Mouse (Mus musculus): ENCODE measurements around the gene Dnttip1. TPM values are rescaled to one million over a fixed set of nuclear protein-coding genes. Genes with fewer than 3 reads are reported as not detected.
"Not testable (repeated sequence)": the region's sequence is repeated elsewhere in the genome, so short reads cannot be mapped to it uniquely, and the experiment has no call there.

Dnttip1 gene
- polyA plus RNA-seq (2017; shearing (Covaris generic)), result 1 to 10 TPM; 3.8 to 7.3 TPM

DNA sequence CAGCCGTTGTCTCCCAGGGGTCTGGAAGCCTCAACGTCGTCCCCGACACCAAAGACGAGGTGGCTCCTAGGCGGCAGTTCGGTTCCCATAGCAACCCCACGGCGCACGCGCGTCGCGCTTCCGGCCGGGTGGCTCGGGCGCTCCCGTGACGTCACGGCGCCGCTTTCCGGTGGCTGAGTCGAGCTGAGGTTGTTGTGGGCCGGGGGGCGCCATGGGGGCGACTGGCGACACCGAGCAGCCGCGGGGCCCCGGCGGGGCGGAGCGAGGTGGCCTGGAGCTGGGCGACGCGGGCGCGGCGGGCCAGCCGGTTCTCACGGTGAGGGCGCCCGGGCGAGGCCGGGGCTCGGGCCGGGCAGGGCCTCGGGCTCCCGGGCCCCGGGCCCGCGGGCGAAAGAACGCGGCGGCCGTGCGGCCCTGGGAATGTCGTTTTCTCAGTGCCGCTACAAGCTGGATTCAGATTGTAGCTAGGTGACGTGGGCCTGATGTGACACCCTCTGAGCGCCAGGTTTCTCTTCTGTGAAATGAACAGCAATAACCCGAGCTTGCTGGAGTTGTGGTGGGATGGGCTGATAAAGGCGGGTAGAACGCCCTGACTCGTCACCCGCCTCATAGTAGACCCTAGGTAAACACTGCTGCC is at the start of gene Dnttip1, which contains the start of gene Wfdc3:
Gene Dnttip1, plus strand, starts transcription at position 141 of the 637 bp plus-strand sequence.
Gene Wfdc3, minus strand, starts transcription at position 89 of the 637 bp plus-strand sequence.
- peak; percentile 98 for ATAC-seq

GRCm38 (mm10) chr2:164698201-164698600 is 47.6 kb upstream of the Dnttip1 start, which contains the start of gene Spint4:
Gene Spint4 (plus strand): TSS chr2:164698501.
- ATAC-seq, result no peak

DNA sequence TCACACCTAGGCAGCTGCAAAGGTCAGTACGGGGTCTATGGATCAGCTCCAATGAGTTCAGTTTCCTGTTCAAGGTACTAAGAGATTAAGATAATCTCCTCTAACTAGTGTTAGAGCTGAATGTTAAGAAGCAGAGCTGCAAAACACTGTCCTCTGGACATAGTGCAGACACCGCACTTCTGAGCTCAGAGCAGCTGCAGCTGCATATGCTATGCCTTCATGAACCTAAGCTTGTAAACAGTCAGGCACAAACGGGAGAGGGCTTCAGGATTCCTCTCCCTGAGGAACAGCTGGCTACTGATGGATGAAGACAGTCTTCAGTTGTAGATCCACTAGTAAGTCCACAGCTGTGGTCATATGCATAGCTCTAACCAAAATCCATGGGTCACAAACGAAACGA is 44.8 kb upstream of the Dnttip1 start:
- ATAC-seq, result no peak

DNA sequence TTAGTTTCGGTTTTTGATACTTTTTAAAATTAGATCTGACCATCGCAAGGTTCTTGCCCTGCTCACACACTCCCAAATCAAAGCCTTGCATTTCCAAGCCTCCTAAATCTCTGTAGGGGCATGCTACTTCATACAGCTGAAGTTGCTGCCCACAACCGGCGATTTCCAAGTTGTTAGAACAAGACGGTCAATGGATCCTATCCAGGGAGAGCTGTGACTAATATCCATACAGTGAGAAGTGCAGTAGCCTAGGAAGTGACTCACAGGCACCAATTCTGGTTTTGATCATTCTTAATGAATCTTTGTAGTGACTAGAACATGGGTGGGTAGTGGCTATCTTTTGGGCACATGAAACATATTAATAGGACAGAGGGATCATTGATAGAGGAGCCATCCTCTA is 44.0 kb upstream of the Dnttip1 start:
- ATAC-seq, result no peak

DNA sequence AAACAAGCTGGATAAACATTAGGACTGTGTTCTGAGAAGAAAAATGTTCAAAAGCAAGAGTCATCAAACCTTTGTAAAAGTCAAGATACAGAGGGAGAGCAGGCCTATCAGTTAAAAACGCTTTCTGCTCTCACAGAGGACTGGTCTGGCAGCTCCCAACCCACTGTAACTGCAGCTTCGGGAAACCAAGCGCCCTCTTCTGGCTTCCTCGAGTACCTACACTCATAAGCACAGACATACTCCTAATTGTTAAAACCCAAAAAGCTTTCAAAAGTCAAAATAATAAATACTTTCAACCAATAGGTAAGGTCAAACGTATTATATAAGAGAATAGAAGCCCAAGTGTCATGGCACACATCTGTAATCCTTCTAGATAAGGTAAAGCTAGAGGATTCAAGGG is 41.5 kb upstream of the Dnttip1 start:
- ATAC-seq, result no peak

DNA sequence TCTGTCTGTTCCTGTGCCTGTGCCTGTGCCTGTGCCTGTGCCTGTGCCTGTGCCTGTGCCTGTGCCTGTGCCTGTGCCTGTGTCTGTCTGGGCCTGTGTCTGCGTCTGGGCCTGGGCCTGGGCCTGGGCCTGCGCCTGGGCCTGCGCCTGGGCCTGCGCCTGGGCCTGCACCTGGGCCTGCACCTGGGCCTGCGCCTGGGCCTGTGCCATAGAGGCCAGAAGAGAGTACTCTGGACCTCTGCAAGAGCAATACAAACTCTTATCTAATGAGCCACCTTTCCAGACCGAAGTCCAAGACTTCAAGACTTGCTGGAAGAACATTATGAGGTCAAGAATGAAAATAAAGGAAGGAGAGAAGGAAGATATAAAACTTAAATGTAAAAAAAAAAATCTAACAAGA is 40.5 kb upstream of the Dnttip1 start:
- ATAC-seq, result no peak

DNA sequence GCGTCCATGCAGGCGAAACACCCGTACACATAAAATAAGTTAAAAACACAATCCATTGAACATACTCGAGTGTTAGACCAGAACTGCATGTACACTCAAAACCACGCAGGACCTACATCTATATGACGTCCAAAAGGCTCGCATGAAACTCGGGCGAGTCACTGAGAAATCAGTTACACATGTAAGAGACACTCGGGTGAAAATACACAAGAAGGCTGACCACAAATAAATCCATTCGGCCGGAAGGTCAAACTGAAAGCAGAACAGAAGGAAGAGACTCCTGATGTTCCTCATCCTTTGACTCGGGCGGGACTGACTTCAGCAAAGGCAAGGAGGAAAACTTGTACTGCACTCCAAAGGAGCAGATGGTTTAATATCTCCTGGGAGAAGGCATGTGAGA is 39.8 kb upstream of the Dnttip1 start:
- ATAC-seq, result no peak

DNA sequence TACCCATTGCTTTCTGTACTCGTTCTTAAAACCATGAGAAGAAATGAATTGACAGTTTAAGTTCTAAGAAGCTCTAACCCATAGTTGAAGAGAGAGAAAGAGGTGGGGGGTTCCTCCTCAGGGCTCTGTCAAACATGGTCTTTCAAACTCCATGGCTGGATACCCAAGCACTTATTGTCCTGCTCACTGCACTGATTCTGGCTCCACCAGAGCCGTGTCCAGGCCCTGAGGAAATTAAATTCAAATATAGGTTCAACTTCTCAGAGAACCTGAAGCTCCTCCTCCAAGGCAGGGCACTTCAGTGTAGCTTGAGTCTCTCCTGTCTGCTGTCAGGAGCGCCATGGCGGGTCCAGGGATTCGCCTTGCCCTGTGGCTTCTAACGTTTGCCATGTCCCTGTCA is 30.8 kb upstream of the Dnttip1 start, which contains the start of gene Spint5:
Gene Spint5, plus strand, starts transcription at position 301 of the 400 bp plus-strand sequence.
- ATAC-seq, result no peak

GRCm38 (mm10) chr2:164716194-164716786 is 29.5 kb upstream of the Dnttip1 start:
- not testable (repeated sequence) for ATAC-seq

GRCm38 (mm10) chr2:164723276-164723675 is 22.5 kb upstream of the Dnttip1 start:
- no peak for ATAC-seq

DNA sequence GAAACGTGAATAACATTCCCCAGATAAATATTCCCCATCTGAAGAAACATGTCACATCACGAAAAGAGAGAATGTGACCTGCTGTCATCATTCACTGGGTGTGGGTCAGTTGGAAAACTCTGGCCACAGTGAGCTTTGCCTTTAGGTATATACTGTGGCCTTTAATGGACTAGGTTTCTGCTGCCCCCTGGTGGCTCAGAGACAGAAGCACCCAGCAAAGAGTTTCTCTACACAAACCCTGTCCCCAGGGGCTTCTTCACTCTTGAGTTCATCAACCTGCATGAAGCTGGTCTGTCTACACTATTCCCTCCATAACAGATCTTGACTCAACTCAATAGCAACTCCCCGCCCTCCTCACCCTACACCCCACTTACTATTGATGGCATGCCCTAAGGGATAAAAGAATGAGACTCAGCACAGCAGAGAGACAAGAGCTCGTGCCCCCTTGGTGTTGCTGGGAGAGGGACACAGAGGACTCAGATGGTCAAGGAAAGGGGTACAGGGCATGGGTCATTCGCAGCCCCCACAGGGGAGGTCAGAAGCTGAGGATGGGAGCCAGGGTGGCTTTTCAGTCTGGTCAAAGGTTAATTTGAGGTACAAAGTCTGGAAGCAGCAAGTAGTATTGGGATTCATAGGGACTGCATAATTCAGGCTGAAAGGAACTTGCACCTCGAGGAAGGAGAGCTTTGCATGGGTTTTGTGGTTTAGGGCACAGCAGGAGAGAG is 19.7 kb upstream of the Dnttip1 start:
- no peak for ATAC-seq

GRCm38 (mm10) chr2:164731719-164732118 is 14.1 kb upstream of the Dnttip1 start:
- no peak for ATAC-seq

DNA sequence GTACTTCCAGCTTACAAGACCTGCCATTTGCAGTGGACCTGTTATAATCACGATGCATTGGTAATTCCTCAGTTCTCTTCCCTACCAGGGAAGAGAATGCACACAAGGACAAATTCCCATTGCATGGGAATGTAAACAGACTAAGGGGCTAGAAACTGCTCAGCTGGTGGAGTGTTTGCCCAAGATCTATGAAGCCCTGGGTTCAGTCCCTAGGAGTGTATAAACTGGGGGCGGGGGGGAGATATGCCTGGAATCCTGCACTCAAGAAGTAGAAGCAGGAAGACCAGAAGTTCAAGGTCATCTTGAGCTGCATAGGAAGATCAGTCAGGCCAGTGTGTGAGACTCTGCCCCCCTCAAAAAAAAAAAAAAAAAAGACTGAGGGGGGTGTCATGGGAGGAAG is 12.5 kb upstream of the Dnttip1 start:
- no peak for ATAC-seq

- ATAC-seq, result no peak
Observed at GRCm38 (mm10) chr2:164734839-164735238, 10.9 kb upstream of the Dnttip1 start.

- no peak for ATAC-seq
Observed at GRCm38 (mm10) chr2:164735446-164735845, 10.3 kb upstream of the Dnttip1 start.

GRCm38 (mm10) chr2:164737377-164738090 is 8.2 kb upstream of the Dnttip1 start:
- no peak for ATAC-seq

DNA sequence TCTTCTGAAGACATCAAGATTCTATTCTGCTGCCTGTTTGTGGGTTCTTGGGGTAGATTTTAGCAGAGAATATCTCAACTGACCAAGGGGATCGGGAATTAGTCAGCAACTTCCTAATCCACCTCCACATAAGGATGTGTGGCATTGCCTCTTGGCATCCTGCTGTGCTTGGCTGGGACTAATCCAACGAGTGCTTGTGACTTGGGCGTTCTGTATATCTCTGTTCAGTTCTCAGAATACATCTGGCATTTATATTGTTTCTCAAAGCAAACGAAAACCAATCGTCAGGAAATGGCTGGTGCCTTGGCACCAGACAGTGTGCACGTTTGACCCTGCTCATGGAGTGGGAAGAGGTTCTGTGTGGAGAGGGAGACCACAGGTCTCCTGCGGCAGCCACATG is 5.9 kb upstream of the Dnttip1 start:
- ATAC-seq, result no peak

DNA sequence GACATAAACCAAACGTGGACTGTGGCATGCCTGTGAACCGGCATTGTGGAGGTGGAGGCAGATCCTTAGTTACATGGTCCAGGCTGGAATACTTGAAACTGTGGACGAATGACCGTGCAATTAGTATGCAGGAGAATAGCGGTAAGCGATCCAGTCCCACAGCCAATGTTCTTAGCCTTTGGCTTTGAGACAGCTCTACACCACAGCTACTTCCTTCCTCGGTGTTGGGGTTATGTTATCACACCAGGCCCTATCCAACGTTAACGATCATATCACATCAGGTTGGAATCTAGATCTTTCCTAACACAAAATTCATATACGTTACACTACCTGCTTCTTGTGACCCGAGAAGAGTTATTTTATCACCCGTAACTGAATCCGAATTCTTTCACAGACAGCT is 796 bp upstream of the Dnttip1 start:
- ATAC-seq, result no peak

DNA sequence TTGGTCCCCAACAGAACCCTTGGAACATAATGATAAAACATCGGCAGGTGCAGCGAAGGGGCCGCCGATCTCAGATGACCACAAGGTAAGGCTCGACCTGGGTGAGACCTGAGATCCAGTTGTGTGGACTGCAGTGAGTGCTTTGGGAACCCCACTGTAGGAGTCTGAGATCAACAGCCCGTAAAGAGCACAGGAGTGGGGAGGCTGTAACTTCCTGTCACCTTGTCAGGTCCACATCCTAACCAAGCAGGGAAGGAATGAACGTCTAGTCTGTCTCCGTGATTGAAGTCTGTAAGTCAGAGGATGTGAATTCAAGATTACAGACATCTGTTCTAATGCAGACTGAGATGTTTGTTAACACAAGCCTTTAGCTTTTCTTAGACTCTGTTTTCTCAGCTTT is 910 bp downstream of the Dnttip1 start:
- ATAC-seq, result peak; percentile 58

DNA sequence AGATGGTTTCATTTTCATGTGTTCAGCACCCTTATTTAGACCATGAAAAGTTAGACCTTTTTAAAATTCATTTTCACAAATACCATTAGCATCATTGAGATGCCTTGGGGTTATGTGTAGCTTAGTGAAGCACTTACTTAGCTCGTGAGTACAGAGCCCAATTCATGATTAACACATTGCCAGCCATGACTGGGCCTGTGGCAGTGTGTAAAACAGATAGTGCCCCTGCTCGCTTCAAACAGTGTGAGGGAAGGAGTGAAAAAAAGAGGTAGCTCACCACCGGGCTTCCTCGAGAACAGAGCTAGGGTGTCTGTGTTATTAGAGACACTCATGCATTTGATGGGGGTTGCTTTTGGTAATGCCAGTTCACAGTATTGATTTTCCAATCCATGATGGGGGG is 2.4 kb downstream of the Dnttip1 start:
- ATAC-seq, result no peak

DNA sequence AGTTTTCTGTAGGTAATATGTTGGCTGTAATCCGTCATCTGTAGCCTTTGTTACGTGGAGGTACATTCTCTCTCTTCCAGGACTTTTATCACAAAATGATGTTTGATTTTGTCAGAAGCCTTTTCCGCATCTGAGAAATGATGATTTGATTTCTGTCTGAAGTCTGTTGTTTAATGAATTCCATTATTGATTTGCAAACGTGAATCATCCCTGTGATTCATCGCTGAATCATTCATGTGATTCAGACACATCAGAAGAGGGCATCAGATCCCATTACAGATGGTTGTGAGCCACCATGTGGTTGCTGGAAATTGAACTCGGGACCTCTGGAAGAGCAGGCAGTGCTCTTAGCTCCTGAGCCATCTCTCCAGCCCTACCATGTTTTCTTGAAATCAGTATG is 3.2 kb downstream of the Dnttip1 start:
- ATAC-seq, result no peak

DNA sequence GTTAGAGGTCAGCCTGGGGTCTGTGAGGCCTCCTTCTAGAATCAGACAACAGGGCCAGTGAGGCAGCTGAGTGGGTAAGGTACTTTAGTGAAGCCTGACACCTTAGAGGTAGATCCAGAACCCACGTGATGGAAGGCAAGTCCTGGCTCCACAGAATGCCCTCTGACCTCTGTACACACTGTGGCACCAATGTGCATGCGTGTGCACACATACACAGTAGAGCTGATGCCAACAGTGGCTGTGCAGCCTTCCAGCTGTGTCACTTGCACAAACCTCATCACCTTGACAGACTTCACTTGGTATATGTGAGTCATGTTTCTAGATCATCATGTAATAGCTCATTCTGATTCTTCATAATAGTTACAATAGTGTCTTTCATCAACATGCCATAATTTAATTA is 6.7 kb downstream of the Dnttip1 start:
- ATAC-seq, result no peak

GRCm38 (mm10) chr2:164754105-164754504 is 8.3 kb downstream of the Dnttip1 start:
- ATAC-seq, result no peak
